Mouse (Mus musculus) heart, embryonic 11.5 days (tissue): ENCODE data around the gene Cd48. TPM values are rescaled to one million over a fixed set of nuclear protein-coding genes. Genes with fewer than 3 reads are reported as not detected.

ENCODE experiments used
- ATAC-seq: fragments of 200-750 bp; cut with Nextera tagmentation; replicated peaks from 2 replicates; pipeline ENCODE4 v1.8.0; 2017; ENCODE audit warnings: moderate library complexity; ENCODE audit not compliant: insufficient number of reproducible peaks, low FRiP score, low TSS enrichment
- H3K27ac ChIP-seq: fragments of 300-500 bp; sonication (generic); 2 replicates; pipeline ENCODE4 v1.5.1; 2014; ENCODE audit warnings: mild to moderate bottlenecking, low read depth, low read length
- H3K27me3 ChIP-seq: fragments of 300-500 bp; sonication (generic); 2 replicates; pipeline ENCODE4 v1.6.1; 2014; ENCODE audit warnings: mild to moderate bottlenecking, low read length, mixed read lengths; ENCODE audit not compliant: control insufficient read depth, insufficient read depth
- H3K36me3 ChIP-seq: fragments of 300-500 bp; sonication (generic); 2 replicates; pipeline ENCODE4 v1.6.1; 2014; ENCODE audit warnings: mild to moderate bottlenecking, low read length, moderate library complexity, mixed read lengths; ENCODE audit not compliant: control insufficient read depth, insufficient read depth
- H3K4me1 ChIP-seq: fragments of 300-500 bp; sonication (generic); 2 replicates; pipeline ENCODE4 v1.6.1; 2014; ENCODE audit warnings: low read length; ENCODE audit not compliant: control insufficient read depth, insufficient read depth
- H3K4me2 ChIP-seq: fragments of 300-500 bp; sonication (generic); 2 replicates; pipeline ENCODE4 v1.6.1; 2014; ENCODE audit warnings: mild to moderate bottlenecking, moderate library complexity
- H3K4me3 ChIP-seq: fragments of 300-500 bp; sonication (generic); 2 replicates; pipeline ENCODE4 v1.5.1; 2014; ENCODE audit warnings: low read depth, low read length
- H3K9ac ChIP-seq: fragments of 300-500 bp; sonication (generic); 2 replicates; pipeline ENCODE4 v1.6.1; 2014; ENCODE audit warnings: mild to moderate bottlenecking, low read depth, low read length, moderate library complexity
- H3K9me3 ChIP-seq: fragments of 300-500 bp; sonication (generic); replicated peaks from 2 replicates; pipeline ENCODE4 v1.6.1; 2016; ENCODE audit warnings: low read length; ENCODE audit not compliant: control insufficient read depth
- WGBS: fragments of 180-500 bp; shearing (Covaris S2); extraction: QIAGEN DNeasy Blood & Tissue Kit; methylation state at CpG from one replicate; pipeline ENCODE4 v1.1.7; 2014; ENCODE audit not compliant: insufficient replicate concordance; 5-methylcytosine and 5-hydroxymethylcytosine counted together
- polyA plus RNA-seq: library from polyadenylated mRNA; unstranded; fragments of >200 nt; fragmentation: Nextera tagmentation; extraction: Ambion mirVana; gene quantifications from 2 replicates; pipeline ENCODE4 v1.2.1, GENCODE M21; 2014

Cd48 gene
- polyA plus RNA-seq = 0.18 and 0.53 TPM in 2 replicates

GRCm38 (mm10) chr1:171681531-171682299 is at the start of gene Cd48:
TSS of gene Cd48 (plus strand) at chr1:171682009.
- H3K4me3 ChIP-seq = no peak within 1 kb of the TSS
- H3K9ac ChIP-seq = no peak within 1 kb of the TSS
- 79% methylated on average over 14 of the region's 14 CpGs for WGBS

DNA sequence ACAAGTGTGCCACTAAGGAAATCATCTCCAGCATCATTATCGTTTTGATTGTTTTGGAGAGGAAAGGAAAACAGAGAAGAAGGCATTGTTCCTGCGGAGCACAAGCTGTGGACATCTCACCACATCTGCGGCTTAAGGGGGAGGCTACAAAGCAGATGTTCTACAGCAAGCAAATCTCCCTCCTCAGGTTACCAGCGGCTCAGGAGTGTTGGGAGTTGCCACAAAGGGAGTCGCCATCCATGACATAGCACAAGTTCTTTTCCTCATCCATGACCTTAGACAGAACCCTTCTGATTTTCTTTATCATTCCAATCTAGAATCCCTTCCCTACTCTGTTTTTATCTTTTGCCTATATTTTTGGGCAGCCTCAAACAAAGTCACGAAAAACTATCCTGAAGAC is 46.1 kb upstream of the Cd48 start:
- no peaks in the 10 kb centered on the region for H3K36me3 ChIP-seq
- H3K9ac ChIP-seq = no peak overlapping the region
- no peaks in the 10 kb centered on the region for H3K27me3 ChIP-seq
- H3K4me3 ChIP-seq = no peak overlapping the region
- H3K9me3 ChIP-seq = no peaks in the 10 kb centered on the region
- no peak overlapping the region for H3K4me2 ChIP-seq
- 34% methylated on average over 6 of the region's 6 CpGs for WGBS
- H3K27ac ChIP-seq = no peak overlapping the region
- H3K4me1 ChIP-seq = no peaks in the 10 kb centered on the region
- no peak for ATAC-seq

More at GRCm38 (mm10) chr1:171681531-171682299, at the start of gene Cd48:
- no peak within 1 kb of the TSS for H3K27ac ChIP-seq
- no peak within 1 kb of the TSS for H3K4me2 ChIP-seq
- no peak for ATAC-seq
- no peaks in the 10 kb centered on the region for H3K9me3 ChIP-seq
- no peaks in the 10 kb centered on the region for H3K27me3 ChIP-seq
- H3K4me1 ChIP-seq = no peaks in the 10 kb centered on the region
- no peaks in the 10 kb centered on the region for H3K36me3 ChIP-seq

GRCm38 (mm10) chr1:171637101-171637500 is 44.7 kb upstream of the Cd48 start:
- Histone ChIP-seq H3K9me3 (no peaks in the 10 kb centered on the region), H3K4me1 (no peaks in the 10 kb centered on the region), H3K27me3 (no peaks in the 10 kb centered on the region), H3K4me3 (no peak overlapping the region), H3K9ac (no peak overlapping the region), H3K4me2 (no peak overlapping the region), H3K27ac (no peak overlapping the region), H3K36me3 (no peaks in the 10 kb centered on the region)
- no peak for ATAC-seq
- 68% methylated on average over 8 of the region's 8 CpGs for WGBS

- no peak overlapping the region for H3K27ac ChIP-seq
- no peak for ATAC-seq
- no peaks in the 10 kb centered on the region for H3K4me1 ChIP-seq
- no peak overlapping the region for H3K4me2 ChIP-seq
- H3K36me3 ChIP-seq = no peaks in the 10 kb centered on the region
- no peaks in the 10 kb centered on the region for H3K9me3 ChIP-seq
- H3K4me3 ChIP-seq = no peak overlapping the region
- H3K27me3 ChIP-seq = no peaks in the 10 kb centered on the region
- WGBS = 75% methylated on average over 2 of the region's 2 CpGs
- no peak overlapping the region for H3K9ac ChIP-seq
These were observed 43.1 kb upstream of the Cd48 start for GRCm38 (mm10) chr1:171638686-171639085.

DNA sequence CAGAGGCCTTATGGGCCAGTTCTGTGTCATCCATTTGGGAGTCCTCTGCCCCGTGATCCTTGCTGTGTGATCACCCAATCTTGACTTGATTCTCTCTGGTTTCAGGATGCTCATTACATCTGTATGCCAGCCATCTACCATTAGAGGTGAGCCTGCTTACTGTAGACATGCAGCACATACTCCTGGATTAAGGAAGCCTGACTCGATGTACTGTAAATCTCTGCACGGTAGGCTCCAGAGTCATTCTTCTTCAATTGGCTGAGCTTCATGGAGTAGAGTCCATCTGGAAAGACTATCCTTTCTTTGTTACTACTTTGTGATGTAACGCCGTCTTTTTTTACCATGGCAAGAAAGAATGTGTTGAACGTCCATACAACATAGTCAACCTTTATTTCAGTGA is 41.0 kb upstream of the Cd48 start:
- Histone ChIP-seq H3K9ac (no peak overlapping the region), H3K27ac (no peak overlapping the region), H3K36me3 (no peaks in the 10 kb centered on the region), H3K4me1 (no peaks in the 10 kb centered on the region), H3K27me3 (no peaks in the 10 kb centered on the region), H3K4me2 (no peak overlapping the region), H3K9me3 (no peaks in the 10 kb centered on the region), H3K4me3 (no peak overlapping the region)
- no peak for ATAC-seq
- 86% methylated on average over 6 of the region's 6 CpGs for WGBS

DNA sequence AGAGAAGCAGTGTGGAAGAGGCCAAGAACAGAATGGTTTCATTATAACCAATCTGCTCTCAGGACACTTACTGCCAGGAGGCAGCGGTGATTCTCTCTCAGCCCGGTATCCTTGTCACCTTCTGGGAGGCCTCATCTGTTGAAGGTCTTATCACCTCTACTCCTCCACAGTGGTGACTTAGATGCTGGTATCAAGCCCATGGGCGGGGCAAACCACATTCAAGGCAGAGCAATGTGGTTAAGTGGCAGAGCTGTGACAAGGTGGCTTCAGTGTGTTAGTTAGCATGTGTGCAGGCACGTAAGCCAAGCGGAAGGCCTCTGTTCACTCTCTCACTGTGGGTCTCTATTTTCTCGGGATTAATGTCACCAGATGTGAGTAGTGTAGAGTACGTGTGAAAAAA is 38.2 kb upstream of the Cd48 start:
- Histone ChIP-seq H3K27ac (no peak overlapping the region), H3K9me3 (no peaks in the 10 kb centered on the region), H3K4me2 (no peak overlapping the region), H3K4me3 (no peak overlapping the region), H3K4me1 (no peaks in the 10 kb centered on the region), H3K36me3 (no peaks in the 10 kb centered on the region), H3K27me3 (no peaks in the 10 kb centered on the region), H3K9ac (no peak overlapping the region)
- WGBS = 49% methylated on average over 7 of the region's 7 CpGs
- no peak for ATAC-seq

GRCm38 (mm10) chr1:171646429-171646940 is 35.3 kb upstream of the Cd48 start:
- no peak for ATAC-seq
- WGBS = 61% methylated on average over 5 of the region's 5 CpGs
- no peak overlapping the region for H3K9ac ChIP-seq
- no peak overlapping the region for H3K4me3 ChIP-seq
- H3K4me1 ChIP-seq = no peaks in the 10 kb centered on the region
- no peak overlapping the region for H3K27ac ChIP-seq
- no peaks in the 10 kb centered on the region for H3K27me3 ChIP-seq
- H3K36me3 ChIP-seq = no peaks in the 10 kb centered on the region
- H3K4me2 ChIP-seq = no peak overlapping the region
- H3K9me3 ChIP-seq = no peaks in the 10 kb centered on the region

GRCm38 (mm10) chr1:171647716-171648115 is 34.1 kb upstream of the Cd48 start:
- H3K27ac ChIP-seq = no peak overlapping the region
- H3K9me3 ChIP-seq = no peaks in the 10 kb centered on the region
- no peak overlapping the region for H3K9ac ChIP-seq
- H3K4me1 ChIP-seq = no peaks in the 10 kb centered on the region
- no peaks in the 10 kb centered on the region for H3K27me3 ChIP-seq
- H3K36me3 ChIP-seq = no peaks in the 10 kb centered on the region
- no peak for ATAC-seq
- no peak overlapping the region for H3K4me3 ChIP-seq
- 79% methylated on average over 5 of the region's 5 CpGs for WGBS
- no peak overlapping the region for H3K4me2 ChIP-seq

DNA sequence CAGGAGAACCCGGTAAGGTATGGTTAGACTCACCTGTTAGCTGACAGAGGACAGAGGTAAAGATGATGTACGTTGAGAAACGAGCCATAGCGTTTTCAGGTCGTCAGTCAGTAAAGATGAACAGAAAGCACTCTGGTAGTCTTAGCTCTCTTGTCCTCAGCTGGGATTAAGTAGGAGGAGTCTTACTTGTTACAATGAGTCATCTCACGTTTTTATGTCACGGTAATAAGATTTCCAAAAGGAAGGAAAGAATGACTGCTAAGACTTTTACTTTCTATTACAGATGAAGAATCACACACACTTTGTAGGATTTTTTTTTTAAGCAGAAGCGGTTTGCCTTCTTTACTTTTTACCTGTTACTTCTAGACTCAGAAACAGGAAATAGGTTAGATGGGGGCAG is 33.0 kb upstream of the Cd48 start:
- no peak overlapping the region for H3K27ac ChIP-seq
- H3K9me3 ChIP-seq = no peaks in the 10 kb centered on the region
- no peak for ATAC-seq
- no peaks in the 10 kb centered on the region for H3K36me3 ChIP-seq
- H3K4me3 ChIP-seq = no peak overlapping the region
- no peak overlapping the region for H3K4me2 ChIP-seq
- no peaks in the 10 kb centered on the region for H3K27me3 ChIP-seq
- H3K9ac ChIP-seq = no peak overlapping the region
- H3K4me1 ChIP-seq = no peaks in the 10 kb centered on the region
- 72% methylated on average over 8 of the region's 8 CpGs for WGBS
